Mouse (Mus musculus): ENCODE results near the gene Gpr22. TPM values are rescaled to one million over a fixed set of nuclear protein-coding genes. Genes with fewer than 3 reads are reported as not detected.

The Gpr22 gene
- polyA plus RNA-seq, 1 experiment from 2014 or later = 4.9 TPM

- H3K4me3 ChIP-seq = peak overlapping the region; percentile 20; the same call in 1 of the 2 replicates
- no peaks in the 10 kb centered on the region for H3K36me3 ChIP-seq
- DNase-seq (ENCODE audit: low spot score) = no peak
- WGBS = 88% methylated on average over 4 of the region's 4 CpGs
- no peaks in the 10 kb centered on the region for H3K27me3 ChIP-seq (ENCODE audit: insufficient read depth, poor library complexity, severe bottlenecking)
- peaks cover 4% of the 10 kb centered on the region; the same call in 1 of the 2 replicates for H3K4me1 ChIP-seq (replicated peaks)
- H3K9me3 ChIP-seq = no peaks in the 10 kb centered on the region
- no peak overlapping the region for H3K27ac ChIP-seq
Measured at GRCm38 (mm10) chr12:31712727-31713126, 1.0 kb downstream of the Gpr22 start.

- 66% methylated on average over 5 of the region's 5 CpGs for WGBS
- Histone ChIP-seq H3K9me3 (no peaks in the 10 kb centered on the region), H3K36me3 (no peaks in the 10 kb centered on the region), H3K4me1 (replicated peaks) (peaks cover 4% of the 10 kb centered on the region; the same call in 1 of the 2 replicates), H3K27me3 (ENCODE audit: insufficient read depth, poor library complexity, severe bottlenecking) (no peaks in the 10 kb centered on the region), H3K27ac (no peak overlapping the region), H3K4me3 (peak overlapping the region; percentile 20; the same call in 1 of the 2 replicates)
- DNase-seq (ENCODE audit: low spot score) = no peak
Measured at GRCm38 (mm10) chr12:31712233-31712632, 1.5 kb downstream of the Gpr22 start.

GRCm38 (mm10) chr12:31709665-31710064 lies 4.1 kb downstream of the Gpr22 start:
- Histone ChIP-seq H3K4me3 (no peak overlapping the region), H3K27me3 (ENCODE audit: insufficient read depth, poor library complexity, severe bottlenecking) (no peaks in the 10 kb centered on the region), H3K9me3 (no peaks in the 10 kb centered on the region), H3K4me1 (replicated peaks) (peaks cover 4% of the 10 kb centered on the region; the same call in 1 of the 2 replicates), H3K27ac (no peak overlapping the region), H3K36me3 (no peaks in the 10 kb centered on the region)
- WGBS = 90% methylated on average over 6 of the region's 6 CpGs
- DNase-seq (ENCODE audit: low spot score) = no peak

GRCm38 (mm10) chr12:31707531-31707930 lies 6.2 kb downstream of the Gpr22 start:
- Histone ChIP-seq H3K36me3 (no peaks in the 10 kb centered on the region), H3K4me3 (no peak overlapping the region), H3K27ac (no peak overlapping the region), H3K9me3 (no peaks in the 10 kb centered on the region), H3K4me1 (replicated peaks) (no peaks in the 10 kb centered on the region), H3K27me3 (ENCODE audit: insufficient read depth, poor library complexity, severe bottlenecking) (no peaks in the 10 kb centered on the region)
- DNase-seq (ENCODE audit: low spot score) = no peak
- WGBS = 65% methylated on average over 1 of the region's 1 CpGs

GRCm38 (mm10) chr12:31706168-31706567 lies 7.6 kb downstream of the Gpr22 start:
- Histone ChIP-seq H3K27me3 (ENCODE audit: insufficient read depth, poor library complexity, severe bottlenecking) (no peaks in the 10 kb centered on the region), H3K4me1 (replicated peaks) (peaks cover under 1% of the 10 kb centered on the region; the same call in 1 of the 2 replicates), H3K9me3 (no peaks in the 10 kb centered on the region), H3K4me3 (no peak overlapping the region), H3K27ac (no peak overlapping the region), H3K36me3 (no peaks in the 10 kb centered on the region)
- WGBS = 62% methylated on average over 2 of the region's 2 CpGs
- no peak for DNase-seq (ENCODE audit: low spot score)

GRCm38 (mm10) chr12:31703904-31704303 lies 9.8 kb downstream of the Gpr22 start:
- Histone ChIP-seq H3K4me3 (no peak overlapping the region), H3K27ac (no peak overlapping the region), H3K27me3 (ENCODE audit: insufficient read depth, poor library complexity, severe bottlenecking) (no peaks in the 10 kb centered on the region), H3K9me3 (no peaks in the 10 kb centered on the region), H3K4me1 (replicated peaks) (peaks cover 4% of the 10 kb centered on the region; the same call in 1 of the 2 replicates), H3K36me3 (no peaks in the 10 kb centered on the region)
- no peak for DNase-seq (ENCODE audit: low spot score)
- 70% methylated on average over 6 of the region's 6 CpGs for WGBS

GRCm38 (mm10) chr12:31701411-31701810 lies 12.3 kb downstream of the Gpr22 start:
- WGBS = 92% methylated on average over 5 of the region's 5 CpGs
- Histone ChIP-seq H3K9me3 (peaks cover 12% of the 10 kb centered on the region; the same call in 1 of the 2 replicates), H3K27ac (peak overlapping the region; percentile 56), H3K36me3 (peaks cover 18% of the 10 kb centered on the region), H3K27me3 (ENCODE audit: insufficient read depth, poor library complexity, severe bottlenecking) (no peaks in the 10 kb centered on the region), H3K4me3 (no peak overlapping the region), H3K4me1 (replicated peaks) (peaks cover 4% of the 10 kb centered on the region; the same call in 1 of the 2 replicates)
- no peak for DNase-seq (ENCODE audit: low spot score)

GRCm38 (mm10) chr12:31700623-31701347 lies 13.0 kb downstream of the Gpr22 start:
- WGBS = 49% methylated on average over 5 of the region's 5 CpGs
- Histone ChIP-seq H3K4me3 (no peak overlapping the region), H3K36me3 (peaks cover 18% of the 10 kb centered on the region), H3K27ac (peak overlapping the region; percentile 56), H3K9me3 (peaks cover 12% of the 10 kb centered on the region; the same call in 1 of the 2 replicates), H3K4me1 (replicated peaks) (peaks cover 4% of the 10 kb centered on the region; the same call in 1 of the 2 replicates), H3K27me3 (ENCODE audit: insufficient read depth, poor library complexity, severe bottlenecking) (no peaks in the 10 kb centered on the region)
- DNase-seq (ENCODE audit: low spot score) = no peak

GRCm38 (mm10) chr12:31693278-31693677 lies 20.5 kb downstream of the Gpr22 start:
- H3K27ac ChIP-seq = no peak overlapping the region
- 95% methylated on average over 1 of the region's 1 CpGs for WGBS
- peaks cover 12% of the 10 kb centered on the region; the same call in 1 of the 2 replicates for H3K9me3 ChIP-seq
- H3K4me1 ChIP-seq (replicated peaks) = no peaks in the 10 kb centered on the region
- DNase-seq (ENCODE audit: low spot score) = no peak
- peaks cover 18% of the 10 kb centered on the region for H3K36me3 ChIP-seq
- no peaks in the 10 kb centered on the region for H3K27me3 ChIP-seq (ENCODE audit: insufficient read depth, poor library complexity, severe bottlenecking)
- H3K4me3 ChIP-seq = no peak overlapping the region

GRCm38 (mm10) chr12:31686679-31687078 lies 27.1 kb downstream of the Gpr22 start:
- no peaks in the 10 kb centered on the region for H3K4me1 ChIP-seq (replicated peaks)
- no peaks in the 10 kb centered on the region for H3K27me3 ChIP-seq (ENCODE audit: insufficient read depth, poor library complexity, severe bottlenecking)
- H3K9me3 ChIP-seq = no peaks in the 10 kb centered on the region
- no peak overlapping the region for H3K4me3 ChIP-seq
- peaks cover 4% of the 10 kb centered on the region; the same call in 1 of the 2 replicates for H3K36me3 ChIP-seq
- no peak overlapping the region for H3K27ac ChIP-seq
- WGBS = 93% methylated on average over 3 of the region's 3 CpGs
- DNase-seq (ENCODE audit: low spot score) = no peak

GRCm38 (mm10) chr12:31667187-31667586 lies 46.6 kb downstream of the Gpr22 start:
- H3K27me3 ChIP-seq (ENCODE audit: insufficient read depth, poor library complexity, severe bottlenecking) = no peaks in the 10 kb centered on the region
- H3K4me3 ChIP-seq = no peak overlapping the region
- WGBS = 47% methylated on average over 3 of the region's 3 CpGs
- no peaks in the 10 kb centered on the region for H3K9me3 ChIP-seq
- no peak for DNase-seq (ENCODE audit: low spot score)
- H3K4me1 ChIP-seq (replicated peaks) = 0 out of 2 replicates have a peak, but pooled peaks cover 3% of the 10 kb centered on the region
- H3K27ac ChIP-seq = no peak overlapping the region
- peaks cover 76% of the 10 kb centered on the region for H3K36me3 ChIP-seq

GRCm38 (mm10) chr12:31665999-31666398 lies 47.7 kb downstream of the Gpr22 start:
- DNase-seq (ENCODE audit: low spot score) = no peak
- 62% methylated on average over 6 of the region's 6 CpGs for WGBS
- Histone ChIP-seq H3K4me3 (no peak overlapping the region), H3K4me1 (replicated peaks) (0 out of 2 replicates have a peak, but pooled peaks cover 3% of the 10 kb centered on the region), H3K36me3 (peaks cover 70% of the 10 kb centered on the region), H3K27ac (no peak overlapping the region), H3K27me3 (ENCODE audit: insufficient read depth, poor library complexity, severe bottlenecking) (no peaks in the 10 kb centered on the region), H3K9me3 (no peaks in the 10 kb centered on the region)
